Mouse (Mus musculus) embryonic facial prominence, embryonic 12.5 days (tissue): ENCODE measurements around the gene 5430419D17Rik. TPM values are rescaled to one million over a fixed set of nuclear protein-coding genes. Genes with fewer than 3 reads are reported as not detected.

ENCODE experiments used
- ATAC-seq: fragments of 200-750 bp; cut with Nextera tagmentation; 2 replicates; pipeline ENCODE4 v1.8.0; 2017; ENCODE audit not compliant: insufficient number of reproducible peaks, insufficient read depth, low FRiP score, low TSS enrichment
- H3K27ac ChIP-seq: fragments of 300-500 bp; sonication (generic); 2 replicates; pipeline ENCODE4 v1.5.1; 2016; ENCODE audit warnings: mild to moderate bottlenecking
- H3K27me3 ChIP-seq: fragments of 300-500 bp; sonication (generic); 2 replicates; pipeline ENCODE4 v1.6.1; 2016; ENCODE audit warnings: mild to moderate bottlenecking, moderate library complexity
- H3K36me3 ChIP-seq: fragments of 300-500 bp; sonication (generic); 2 replicates; pipeline ENCODE4 v1.6.1; 2016; ENCODE audit warnings: mild to moderate bottlenecking
- H3K4me1 ChIP-seq: fragments of 300-500 bp; sonication (generic); 2 replicates; pipeline ENCODE4 v1.6.1; 2016
- H3K4me2 ChIP-seq: fragments of 300-500 bp; sonication (generic); replicated peaks from 2 replicates; pipeline ENCODE4 v1.6.1; 2016; ENCODE audit warnings: mild to moderate bottlenecking, moderate library complexity
- H3K4me3 ChIP-seq: fragments of 300-500 bp; sonication (generic); 2 replicates; pipeline ENCODE4 v1.5.1; 2016; ENCODE audit warnings: mild to moderate bottlenecking
- H3K9ac ChIP-seq: fragments of 300-500 bp; sonication (generic); 2 replicates; pipeline ENCODE4 v1.6.1; 2016; ENCODE audit warnings: mild to moderate bottlenecking, moderate library complexity
- H3K9me3 ChIP-seq: fragments of 300-500 bp; sonication (generic); 2 replicates; pipeline ENCODE4 v1.6.1; 2016; ENCODE audit warnings: mild to moderate bottlenecking, moderate library complexity
- WGBS: fragments of 180-500 bp; shearing (Covaris S2); methylation state at CpG from one replicate; pipeline ENCODE4 v1.1.7; 2016; 5-methylcytosine and 5-hydroxymethylcytosine counted together
- polyA plus RNA-seq: library from polyadenylated mRNA; unstranded; fragments of >200 nt; fragmentation: Nextera tagmentation; extraction: Ambion mirVana; gene quantifications from 2 replicates; pipeline ENCODE4 v1.2.1, GENCODE M21; 2016

Gene 5430419D17Rik
- polyA plus RNA-seq, 1 experiment from 2014 or later, result not detected

DNA sequence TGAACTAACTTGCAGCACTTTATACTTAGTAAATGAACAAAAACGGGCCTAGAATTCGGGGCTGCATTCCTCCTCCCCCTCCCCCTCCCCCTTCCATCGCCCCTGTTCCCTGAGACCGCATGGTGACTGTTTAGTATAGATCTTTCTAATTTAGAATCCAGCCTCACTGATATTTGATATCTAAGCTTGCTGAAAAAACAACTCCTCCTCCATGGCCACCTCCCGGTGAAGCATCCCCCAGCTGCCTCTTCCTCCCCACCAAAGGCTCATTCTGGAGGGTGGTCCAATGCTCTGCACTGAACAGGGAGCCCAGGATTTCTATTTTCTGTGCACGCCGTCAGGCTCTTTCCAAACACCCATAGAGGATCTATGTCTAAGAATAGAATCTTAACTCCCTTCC lies 144.1 kb downstream of the 5430419D17Rik start:
- no peak overlapping the region for H3K4me2 ChIP-seq
- H3K27me3 ChIP-seq, result no peaks in the 10 kb centered on the region
- WGBS, result 69% methylated on average over 5 of the region's 7 CpGs
- no peaks in the 10 kb centered on the region for H3K36me3 ChIP-seq
- H3K9me3 ChIP-seq, result no peaks in the 10 kb centered on the region
- no peak overlapping the region for H3K9ac ChIP-seq
- ATAC-seq, result no peak
- H3K27ac ChIP-seq, result no peak overlapping the region
- H3K4me3 ChIP-seq, result no peak overlapping the region
- no peaks in the 10 kb centered on the region for H3K4me1 ChIP-seq

DNA sequence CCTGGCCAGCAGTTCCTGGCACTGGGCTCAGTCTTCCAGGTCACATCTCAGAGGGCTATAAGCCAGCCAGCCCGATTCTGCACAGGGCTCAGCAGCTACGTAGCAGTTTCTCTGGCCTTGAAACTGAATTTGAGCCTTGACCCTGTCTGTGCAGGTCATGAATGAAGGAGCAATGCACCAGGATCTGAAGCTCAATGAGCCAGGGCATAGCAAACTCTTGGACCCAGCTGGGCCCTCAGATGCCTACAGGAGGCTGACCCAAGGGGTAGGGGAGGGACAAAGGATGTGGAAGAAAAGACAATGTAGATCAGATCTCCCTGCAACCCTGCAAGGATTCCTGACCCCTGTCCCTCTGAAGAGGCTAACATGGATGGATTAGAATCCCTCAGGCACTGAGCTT lies 148.0 kb downstream of the 5430419D17Rik start, which contains the start of gene Cuzd1:
TSS of gene Cuzd1 (minus strand) at position 101 of the 400 bp plus-strand sequence.
- no peak for ATAC-seq

DNA sequence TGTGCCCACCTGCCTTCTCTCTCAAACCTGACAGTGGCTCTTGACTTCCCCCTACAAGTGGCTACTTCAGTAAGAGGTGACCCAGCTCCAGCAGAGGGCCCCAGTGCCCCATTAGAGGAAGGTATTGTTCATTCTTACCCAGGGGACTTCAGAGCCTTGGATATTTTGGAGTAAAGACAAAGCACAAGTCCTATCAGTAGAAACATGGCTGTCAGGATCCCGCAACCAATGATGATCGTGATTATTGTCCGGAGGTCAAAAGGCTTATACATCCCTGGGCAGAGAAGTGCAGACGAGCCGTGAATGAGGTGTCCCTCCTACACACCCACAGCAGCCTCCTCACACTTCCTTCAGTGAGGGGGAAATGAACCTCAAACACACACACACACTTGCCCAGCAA lies 152.9 kb downstream of the 5430419D17Rik start:
- no peaks in the 10 kb centered on the region for H3K4me1 ChIP-seq
- H3K4me3 ChIP-seq, result no peak overlapping the region
- H3K4me2 ChIP-seq, result no peak overlapping the region
- WGBS, result 86% methylated on average over 5 of the region's 5 CpGs
- H3K27me3 ChIP-seq, result no peaks in the 10 kb centered on the region
- H3K9ac ChIP-seq, result no peak overlapping the region
- H3K36me3 ChIP-seq, result no peaks in the 10 kb centered on the region
- no peaks in the 10 kb centered on the region for H3K9me3 ChIP-seq
- ATAC-seq, result no peak
- H3K27ac ChIP-seq, result no peak overlapping the region

More for the DNA sequence above, 148.0 kb downstream of the 5430419D17Rik start, which contains the start of gene Cuzd1:
- no peak within 1 kb of the TSS for H3K4me3 ChIP-seq
- no peaks in the 10 kb centered on the region for H3K4me1 ChIP-seq
- no peaks in the 10 kb centered on the region for H3K9me3 ChIP-seq
- no peaks in the 10 kb centered on the region for H3K27me3 ChIP-seq
- WGBS, result 72% methylated on average over 2 of the region's 2 CpGs
- no peaks in the 10 kb centered on the region for H3K36me3 ChIP-seq
- H3K9ac ChIP-seq, result no peak within 1 kb of the TSS
- H3K4me2 ChIP-seq, result no peak within 1 kb of the TSS
- no peak within 1 kb of the TSS for H3K27ac ChIP-seq

DNA sequence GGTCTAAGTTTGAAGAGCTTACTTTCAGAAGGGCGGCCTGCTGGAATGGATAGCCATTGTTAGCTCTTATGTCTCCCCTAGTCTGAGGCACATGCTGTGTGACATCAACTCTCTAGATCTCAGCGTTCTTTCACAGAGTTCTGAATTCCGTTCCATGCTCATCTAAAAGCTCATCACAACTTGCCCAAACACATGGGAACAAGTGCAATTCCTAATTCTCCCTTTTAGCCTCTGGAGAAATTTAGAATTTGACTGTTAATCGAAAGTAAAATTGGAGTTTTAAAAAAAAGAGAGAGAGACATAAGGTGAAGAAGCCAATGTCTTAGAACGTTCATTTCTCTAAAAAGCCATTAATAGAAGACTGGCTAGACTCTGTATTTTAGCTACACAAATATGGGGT lies 155.2 kb downstream of the 5430419D17Rik start, which contains the start of gene Fam24b:
TSS of gene Fam24b (minus strand) at position 101 of the 400 bp plus-strand sequence.
- no peak for ATAC-seq
- 89% methylated on average over 5 of the region's 5 CpGs for WGBS
- no peaks in the 10 kb centered on the region for H3K27me3 ChIP-seq

DNA sequence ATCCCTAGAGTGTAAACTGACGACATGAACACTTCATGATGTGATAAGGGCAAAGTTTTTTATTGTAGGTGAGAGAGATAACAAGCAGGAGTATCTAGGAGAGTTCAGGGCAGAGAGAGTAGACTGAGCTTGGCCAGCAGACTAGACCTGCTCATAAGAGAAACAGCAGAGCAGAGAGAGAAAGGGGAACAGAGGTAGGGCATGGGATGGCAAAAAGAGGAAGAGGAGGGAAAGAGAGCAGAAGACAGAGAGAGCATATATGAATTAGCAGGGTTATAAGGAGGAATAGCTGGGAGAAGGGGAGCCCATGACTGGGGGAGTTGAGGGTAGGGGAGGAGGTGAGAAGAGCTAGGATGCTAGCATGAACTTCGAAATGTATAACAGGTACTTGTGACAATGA lies 157.5 kb downstream of the 5430419D17Rik start:
- H3K4me2 ChIP-seq, result no peak overlapping the region
- no peaks in the 10 kb centered on the region for H3K36me3 ChIP-seq
- no peak overlapping the region for H3K27ac ChIP-seq
- 72% methylated on average over 2 of the region's 2 CpGs for WGBS
- no peaks in the 10 kb centered on the region for H3K4me1 ChIP-seq
- no peak overlapping the region for H3K4me3 ChIP-seq
- no peak overlapping the region for H3K9ac ChIP-seq
- no peaks in the 10 kb centered on the region for H3K27me3 ChIP-seq
- no peaks in the 10 kb centered on the region for H3K9me3 ChIP-seq
- no peak for ATAC-seq

More for the DNA sequence above, 155.2 kb downstream of the 5430419D17Rik start, which contains the start of gene Fam24b:
- no peak within 1 kb of the TSS for H3K9ac ChIP-seq
- H3K27ac ChIP-seq, result no peak within 1 kb of the TSS
- no peak within 1 kb of the TSS for H3K4me2 ChIP-seq
- no peaks in the 10 kb centered on the region for H3K4me1 ChIP-seq
- no peaks in the 10 kb centered on the region for H3K36me3 ChIP-seq
- H3K9me3 ChIP-seq, result no peaks in the 10 kb centered on the region
- H3K4me3 ChIP-seq, result no peak within 1 kb of the TSS

DNA sequence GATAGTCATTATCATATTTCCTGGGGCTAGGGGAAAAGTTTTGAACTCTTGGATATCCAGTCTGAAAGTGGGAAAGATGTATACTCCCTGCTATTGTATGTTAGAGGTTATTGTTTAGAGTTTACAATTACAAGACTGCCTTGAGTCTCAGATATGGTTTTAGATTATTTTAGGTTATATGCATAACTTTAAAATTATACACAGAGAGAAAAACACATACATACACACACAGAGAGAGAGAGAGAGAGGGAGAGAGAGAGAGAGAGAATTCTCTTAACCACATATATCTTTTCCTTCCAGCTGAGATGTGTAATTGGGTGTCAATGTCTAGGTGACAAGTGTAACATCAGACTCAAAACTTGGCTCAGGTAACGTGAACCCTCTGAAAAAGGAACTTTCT lies 159.4 kb downstream of the 5430419D17Rik start, which contains the start of gene Fam24a:
TSS of gene Fam24a (plus strand) at position 301 of the 400 bp plus-strand sequence.
- Histone ChIP-seq H3K36me3 (0 out of 2 replicates have a peak, but pooled peaks cover 4% of the 10 kb centered on the region), H3K27ac (no peak within 1 kb of the TSS), H3K4me2 (no peak within 1 kb of the TSS), H3K27me3 (no peaks in the 10 kb centered on the region), H3K9ac (no peak within 1 kb of the TSS), H3K4me3 (no peak within 1 kb of the TSS), H3K4me1 (no peaks in the 10 kb centered on the region), H3K9me3 (no peaks in the 10 kb centered on the region)
- no peak for ATAC-seq
- 56% methylated on average over 1 of the region's 1 CpGs for WGBS

DNA sequence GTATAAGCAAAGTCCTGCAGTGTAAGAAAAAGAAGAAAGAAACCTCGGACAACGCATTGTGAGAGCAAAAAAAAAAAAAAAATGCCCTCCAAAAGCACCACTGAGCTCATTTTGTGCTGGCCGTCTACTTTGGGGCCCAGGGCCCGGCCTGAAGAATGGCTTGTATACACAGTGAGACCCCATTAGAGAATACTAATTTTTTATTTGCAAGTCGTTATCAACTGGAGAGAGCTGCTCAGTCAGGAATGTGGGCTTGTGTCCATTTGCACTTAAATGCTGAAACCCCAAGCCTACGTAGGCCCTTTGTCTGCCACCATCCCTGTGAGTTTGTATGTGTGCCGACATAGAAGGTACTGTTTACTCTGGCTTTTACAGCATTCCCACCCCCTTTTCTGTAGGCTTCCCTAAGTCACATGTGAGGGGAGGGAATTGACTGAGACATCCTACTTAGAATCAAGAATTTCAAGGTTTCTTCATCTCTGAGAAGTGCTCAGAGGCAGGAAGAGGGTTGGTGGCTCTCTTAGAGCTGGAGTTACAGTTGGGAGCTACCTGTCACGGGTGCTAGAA lies 163.4 kb downstream of the 5430419D17Rik start:
- no peaks in the 10 kb centered on the region for H3K4me1 ChIP-seq
- H3K9me3 ChIP-seq, result no peaks in the 10 kb centered on the region
- no peaks in the 10 kb centered on the region for H3K27me3 ChIP-seq
- H3K4me3 ChIP-seq, result no peak overlapping the region
- peaks cover 34% of the 10 kb centered on the region for H3K36me3 ChIP-seq
- H3K9ac ChIP-seq, result no peak overlapping the region
- WGBS, result 69% methylated on average over 8 of the region's 8 CpGs
- no peak overlapping the region for H3K27ac ChIP-seq
- no peak for ATAC-seq
- no peak overlapping the region for H3K4me2 ChIP-seq

DNA sequence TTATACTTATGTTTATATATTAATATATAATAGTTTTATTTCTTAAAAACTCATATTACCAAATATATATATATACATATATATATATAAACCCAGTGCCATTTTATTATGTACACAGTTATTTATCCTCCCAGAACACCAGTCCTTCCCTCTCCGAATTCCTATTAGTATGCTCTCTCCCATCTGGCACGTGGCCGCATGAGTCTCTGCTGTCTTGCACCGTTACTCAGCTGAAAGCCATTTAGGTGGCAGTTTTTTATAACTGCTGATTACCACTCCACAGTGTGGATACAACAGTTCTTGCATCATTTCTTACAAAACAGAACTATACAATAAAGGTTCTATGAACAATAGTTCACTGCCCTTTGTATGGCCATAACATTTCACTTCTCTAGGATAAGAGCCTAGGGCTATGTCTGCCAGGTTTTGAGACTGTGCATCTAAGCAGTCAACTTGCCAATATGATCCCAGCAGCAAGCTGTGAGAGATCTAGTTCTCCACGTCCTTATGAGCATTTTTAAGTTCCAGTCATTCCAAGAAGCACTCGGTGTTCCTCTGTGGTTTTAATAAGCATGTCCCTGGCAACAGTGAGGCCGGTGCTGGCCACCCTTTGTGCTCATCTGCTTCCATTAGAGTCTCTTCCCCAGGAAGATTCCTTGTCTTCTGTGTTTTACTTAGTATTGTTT lies 171.8 kb downstream of the 5430419D17Rik start:
- ATAC-seq, result no peak
- H3K4me3 ChIP-seq, result no peak overlapping the region
- H3K36me3 ChIP-seq, result peaks cover 36% of the 10 kb centered on the region
- H3K27me3 ChIP-seq, result no peaks in the 10 kb centered on the region
- H3K9ac ChIP-seq, result no peak overlapping the region
- no peak overlapping the region for H3K27ac ChIP-seq
- no peak overlapping the region for H3K4me2 ChIP-seq
- 86% methylated on average over 7 of the region's 7 CpGs for WGBS
- H3K9me3 ChIP-seq, result no peaks in the 10 kb centered on the region
- H3K4me1 ChIP-seq, result no peaks in the 10 kb centered on the region

Other genes with a start within 250 kb of the 5430419D17Rik start
- 11.6 and 16.2 TPM in 2 replicates for gene Htra1, start 238.3 kb upstream of the 5430419D17Rik start, polyA plus RNA-seq
- gene Dmbt1, start 142.3 kb upstream of the 5430419D17Rik start, polyA plus RNA-seq, result not detected in 2 replicates
- gene 4933402N03Rik, start 28.1 kb upstream of the 5430419D17Rik start, polyA plus RNA-seq, result not detected in 2 replicates
- not detected in 2 replicates for gene Cuzd1, start 147.9 kb downstream of the 5430419D17Rik start, polyA plus RNA-seq
- not detected in 2 replicates for gene Fam24b, start 155.1 kb downstream of the 5430419D17Rik start, polyA plus RNA-seq
- gene Fam24a, start 159.5 kb downstream of the 5430419D17Rik start, polyA plus RNA-seq, result not detected in 2 replicates
- gene 2310057M21Rik, start 188.4 kb downstream of the 5430419D17Rik start, polyA plus RNA-seq, result 21.0 and 23.4 TPM in 2 replicates
- 77.0 and 82.0 TPM in 2 replicates for gene Pstk, start 196.7 kb downstream of the 5430419D17Rik start, polyA plus RNA-seq
- 16.1 and 16.3 TPM in 2 replicates for gene Ikzf5, start 236.1 kb downstream of the 5430419D17Rik start, polyA plus RNA-seq
- gene Acadsb, start 236.2 kb downstream of the 5430419D17Rik start, polyA plus RNA-seq, result 98.8 and 116 TPM in 2 replicates